Mouse (Mus musculus) large intestine, adult 2 months (tissue): ENCODE measurements at regions not wholly inside any gene's neighbourhood (a gene's known extent, or its start where the extent isn't known, plus 50 kb on each side); places are given as distances from the start of the nearest gene placed in this dataset.
A peak's percentile ranks its signal among the peaks of the same experiment; 100 is the strongest.

Source experiments
- DNase-seq: peaks from one replicate; pipeline ENCODE4 v3.0.0-alpha.2; 2012; ENCODE audit warnings: low read depth, low spot score
- WGBS: fragments of 180-500 bp; shearing (Covaris S2); methylation state at CpG from one replicate; pipeline ENCODE4 v1.1.7; 2018; 5-methylcytosine and 5-hydroxymethylcytosine counted together

DNA sequence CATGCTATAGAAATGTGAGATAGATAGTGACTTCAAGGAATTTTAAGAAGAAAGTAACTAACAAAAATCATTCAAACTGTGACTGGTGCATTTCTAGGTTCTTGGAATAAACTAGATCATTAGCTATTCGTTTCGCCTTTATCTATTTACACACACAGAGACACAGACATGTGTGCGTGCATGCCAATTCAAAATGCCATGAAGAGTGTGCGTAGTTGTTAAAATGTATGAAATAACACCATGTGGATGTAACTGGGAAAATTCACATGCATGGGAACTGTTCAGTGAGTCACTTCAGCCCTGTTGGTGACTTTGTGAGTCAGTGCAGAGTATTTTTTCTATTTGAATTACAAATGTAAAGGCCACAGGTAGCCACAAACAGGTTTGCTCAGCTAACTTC lies 460.8 kb downstream of the Fat4 start:
- DNase-seq, result no peak
- WGBS, result 94% methylated on average over 4 of the region's 4 CpGs

DNA sequence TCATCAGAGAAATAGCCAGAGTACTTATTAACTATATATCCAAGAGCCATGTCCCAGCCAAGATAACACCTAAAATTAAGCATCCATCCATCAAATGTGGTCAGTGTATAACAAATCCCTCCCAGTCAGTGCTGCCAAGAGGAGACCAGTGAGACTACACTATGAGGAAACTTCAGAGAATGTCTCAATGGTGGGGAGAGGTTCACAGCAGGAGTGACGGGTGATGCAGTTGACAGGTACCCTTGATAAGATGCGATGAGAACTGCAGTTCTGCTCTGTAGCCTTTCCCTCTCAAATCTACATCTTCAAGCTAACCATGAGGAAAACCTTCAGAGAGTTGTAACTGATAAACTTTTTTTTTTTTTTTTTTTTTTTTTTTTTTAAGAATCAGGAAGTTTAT lies 470.3 kb downstream of the Fat4 start:
- WGBS, result 78% methylated on average over 2 of the region's 2 CpGs
- no peak for DNase-seq

DNA sequence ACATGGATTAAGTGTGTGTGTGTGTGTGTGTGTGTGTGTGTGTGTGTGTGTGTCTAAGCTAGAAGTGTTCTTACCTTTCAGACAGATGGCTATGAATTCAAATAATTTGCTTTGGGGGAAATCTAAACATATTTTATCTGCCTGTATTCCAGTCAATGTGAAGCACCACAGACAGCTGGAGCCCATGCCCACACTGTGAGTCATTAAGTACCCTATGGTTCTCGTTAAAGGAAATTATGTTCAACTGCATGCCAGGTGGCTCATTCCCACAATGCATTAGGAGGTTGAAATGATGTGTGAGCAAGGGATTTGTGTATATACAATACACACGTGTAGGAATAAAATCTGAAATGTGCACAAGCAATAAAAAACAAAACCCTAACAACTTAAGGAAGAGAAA lies 473.5 kb downstream of the Fat4 start:
- 36% methylated on average over 2 of the region's 2 CpGs for WGBS
- no peak for DNase-seq

DNA sequence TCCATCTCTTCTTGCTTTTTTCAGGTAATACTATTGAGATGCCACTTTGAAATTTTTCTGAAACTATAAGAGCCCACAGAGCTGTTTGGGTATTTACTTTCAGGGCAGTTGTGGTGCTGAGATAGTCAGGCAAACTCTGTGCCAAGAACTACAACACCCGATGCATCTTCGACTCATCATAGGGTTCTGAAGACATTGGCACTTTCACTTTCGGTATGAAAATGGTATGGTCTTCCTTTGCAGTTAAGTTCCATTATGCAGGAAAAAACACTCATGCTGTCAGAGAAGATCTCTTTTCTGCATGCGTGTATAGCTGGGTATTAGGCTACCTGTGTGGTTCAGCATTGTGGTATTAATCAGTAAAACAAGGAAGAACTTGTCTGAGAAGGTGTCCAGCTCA lies 484.2 kb downstream of the Fat4 start:
- DNase-seq, result no peak
- WGBS, result 73% methylated on average over 4 of the region's 4 CpGs

DNA sequence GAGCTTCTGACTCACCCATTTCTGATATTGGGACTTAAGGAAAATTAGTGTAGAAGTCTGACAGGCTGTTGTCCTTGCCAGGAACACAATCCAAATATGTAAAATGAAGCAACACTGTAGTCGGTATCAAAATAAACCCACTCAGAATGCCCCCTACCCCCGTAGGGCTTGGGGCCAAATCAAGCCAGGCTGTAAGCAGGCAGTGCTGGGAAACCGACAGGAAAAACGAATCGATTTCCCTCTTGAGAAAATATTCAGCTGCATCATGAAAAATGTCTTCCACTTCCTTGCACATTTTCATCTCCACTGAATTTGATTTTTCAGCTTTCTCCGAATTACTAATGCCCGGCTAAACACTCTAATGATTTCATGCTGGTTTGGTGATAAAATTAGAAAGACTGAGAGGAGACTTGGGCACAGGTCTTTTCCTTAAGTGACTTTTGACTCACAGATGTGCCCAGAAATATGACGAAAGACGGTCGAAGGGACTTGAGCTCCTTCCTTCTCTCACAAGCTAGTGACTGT lies 485.7 kb downstream of the Fat4 start:
- no peak for DNase-seq
- 81% methylated on average over 10 of the region's 10 CpGs for WGBS

DNA sequence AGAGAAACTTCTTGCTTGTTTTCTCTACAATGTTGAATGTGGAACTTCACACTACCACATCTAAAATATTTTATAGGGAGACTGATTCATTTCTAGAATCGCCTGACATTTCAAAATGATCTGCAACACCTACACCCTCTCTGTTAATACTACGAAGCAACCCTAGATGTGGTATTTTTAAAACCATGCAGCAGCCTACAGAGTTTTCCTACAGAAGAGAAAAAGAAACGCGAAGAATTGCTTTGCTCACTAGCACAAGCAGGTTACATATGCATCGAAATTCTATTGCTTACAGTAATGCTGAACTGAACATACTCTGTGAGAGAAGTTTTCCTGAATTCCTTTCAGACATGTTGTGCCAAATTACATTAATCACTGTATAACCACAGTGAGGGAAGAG lies 488.7 kb downstream of the Fat4 start:
- WGBS, result 85% methylated on average over 5 of the region's 5 CpGs

DNA sequence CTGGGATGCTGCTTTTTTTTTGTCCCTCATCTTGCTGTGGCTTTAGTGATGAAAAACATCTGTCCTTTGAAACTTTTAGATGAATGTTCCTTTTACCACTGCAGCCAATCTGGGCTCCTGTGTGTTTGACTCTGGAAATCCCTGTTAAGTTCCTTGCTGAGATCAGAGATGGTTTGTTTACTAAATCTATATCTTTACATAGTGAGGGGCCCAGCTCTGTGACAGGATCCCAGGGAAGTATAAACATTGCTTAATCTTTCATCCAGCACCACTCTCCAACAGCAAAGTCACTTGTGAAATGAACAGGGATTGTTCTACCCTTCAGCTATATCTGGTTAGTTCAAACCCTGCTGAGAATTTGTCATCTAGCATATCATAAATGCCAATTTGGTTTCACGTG lies 501.8 kb downstream of the Fat4 start:
- 67% methylated on average over 1 of the region's 1 CpGs for WGBS
- no peak for DNase-seq

More for the DNA sequence above, 488.7 kb downstream of the Fat4 start:
- DNase-seq, result no peak

DNA sequence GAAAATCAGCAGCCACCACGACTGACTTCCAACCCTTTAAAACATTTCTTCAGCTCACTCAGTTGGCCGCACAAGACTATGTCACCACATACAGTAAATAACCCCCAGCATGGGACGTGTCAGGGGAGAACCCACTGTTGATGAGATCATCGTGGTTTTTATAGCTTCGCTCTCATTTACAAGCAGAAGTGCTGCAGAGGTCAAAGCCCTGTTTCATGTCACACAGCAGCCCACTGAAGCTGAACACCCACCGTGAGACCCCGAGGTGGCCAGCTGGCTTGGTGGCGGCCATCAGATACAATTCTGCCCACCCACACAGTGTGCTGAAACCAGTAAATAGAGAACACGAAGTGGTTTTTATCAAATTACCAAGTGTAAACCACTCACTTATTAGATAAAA lies 503.7 kb downstream of the Fat4 start:
- 44% methylated on average over 9 of the region's 9 CpGs for WGBS
- DNase-seq, result no peak

DNA sequence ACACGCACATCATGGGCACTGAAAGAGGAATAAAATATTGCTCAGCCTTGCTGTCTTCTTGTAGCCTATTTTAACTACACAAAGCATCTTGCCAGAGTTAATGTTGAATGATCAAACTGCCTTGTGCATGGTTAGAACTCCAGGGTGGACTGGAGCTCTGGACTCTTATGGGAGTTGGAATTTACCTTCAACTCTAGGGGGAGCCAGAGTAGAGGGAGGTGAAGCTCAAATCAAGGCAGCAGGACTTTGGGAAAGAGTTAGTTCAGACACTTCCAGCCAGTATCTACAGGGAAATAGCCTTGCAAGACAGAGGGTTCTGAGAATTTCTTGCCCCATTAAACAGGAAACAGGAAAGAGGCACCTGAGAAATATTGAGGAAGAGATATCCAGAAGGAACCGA lies 505.3 kb downstream of the Fat4 start:
- 67% methylated on average over 2 of the region's 2 CpGs for WGBS
- DNase-seq, result no peak

DNA sequence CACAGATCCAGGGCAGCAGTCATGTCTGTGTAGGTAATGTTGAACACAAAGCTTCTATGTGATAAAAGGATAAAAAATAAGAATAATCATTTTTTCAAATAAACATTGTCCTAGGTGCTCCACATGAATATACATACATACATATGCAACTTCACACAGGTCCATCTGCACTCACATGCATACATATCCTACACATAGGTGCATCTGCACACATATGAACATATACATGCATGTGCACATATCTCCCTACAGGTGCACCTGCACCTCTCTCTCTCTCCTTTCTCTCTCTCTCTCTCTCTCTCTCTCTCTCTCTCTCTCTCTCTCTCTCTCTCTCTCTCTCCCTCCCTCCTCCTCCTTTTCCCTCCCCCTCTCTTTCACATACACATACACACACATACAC lies 509.9 kb downstream of the Fat4 start:
- DNase-seq, result no peak

DNA sequence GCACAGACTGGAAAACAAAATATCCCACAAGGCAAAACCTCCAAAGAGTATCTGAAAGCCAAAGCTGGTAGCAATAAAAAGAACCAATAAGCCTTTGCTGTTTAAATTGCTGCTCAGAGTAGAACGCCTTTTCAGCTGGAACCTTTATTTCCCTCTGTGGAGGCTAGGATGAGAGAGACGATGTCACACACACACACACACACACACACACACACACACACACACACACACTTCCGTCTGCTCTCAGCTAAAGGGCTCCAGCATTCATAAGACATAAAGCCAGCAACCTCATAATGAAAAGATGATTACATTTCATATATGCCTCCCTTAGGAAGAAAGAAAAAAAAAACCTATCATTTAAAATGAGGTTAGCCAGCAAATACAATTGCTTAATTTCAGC lies 510.5 kb downstream of the Fat4 start:
- DNase-seq, result no peak
- 57% methylated on average over 3 of the region's 3 CpGs for WGBS

DNA sequence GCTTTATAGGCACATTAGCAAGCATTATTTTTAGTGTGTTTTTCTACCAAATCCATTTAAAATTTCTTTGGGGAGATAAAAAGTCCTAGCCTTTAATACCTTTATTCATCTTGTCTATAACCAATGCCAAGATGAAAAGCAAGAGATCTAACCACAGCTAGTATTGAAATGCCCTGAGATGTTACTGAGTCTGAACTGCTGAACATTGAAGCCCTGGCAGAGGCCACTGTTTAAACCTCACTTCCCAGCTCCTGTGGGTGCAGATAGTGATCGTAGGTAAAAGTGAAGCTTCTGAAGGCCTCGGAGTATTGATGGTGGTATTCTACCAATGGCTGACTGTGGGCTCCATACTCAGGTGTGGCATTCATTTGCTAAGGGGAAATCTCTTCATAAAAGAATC lies 510.9 kb downstream of the Fat4 start:
- no peak for DNase-seq
- WGBS, result 98% methylated on average over 2 of the region's 2 CpGs

DNA sequence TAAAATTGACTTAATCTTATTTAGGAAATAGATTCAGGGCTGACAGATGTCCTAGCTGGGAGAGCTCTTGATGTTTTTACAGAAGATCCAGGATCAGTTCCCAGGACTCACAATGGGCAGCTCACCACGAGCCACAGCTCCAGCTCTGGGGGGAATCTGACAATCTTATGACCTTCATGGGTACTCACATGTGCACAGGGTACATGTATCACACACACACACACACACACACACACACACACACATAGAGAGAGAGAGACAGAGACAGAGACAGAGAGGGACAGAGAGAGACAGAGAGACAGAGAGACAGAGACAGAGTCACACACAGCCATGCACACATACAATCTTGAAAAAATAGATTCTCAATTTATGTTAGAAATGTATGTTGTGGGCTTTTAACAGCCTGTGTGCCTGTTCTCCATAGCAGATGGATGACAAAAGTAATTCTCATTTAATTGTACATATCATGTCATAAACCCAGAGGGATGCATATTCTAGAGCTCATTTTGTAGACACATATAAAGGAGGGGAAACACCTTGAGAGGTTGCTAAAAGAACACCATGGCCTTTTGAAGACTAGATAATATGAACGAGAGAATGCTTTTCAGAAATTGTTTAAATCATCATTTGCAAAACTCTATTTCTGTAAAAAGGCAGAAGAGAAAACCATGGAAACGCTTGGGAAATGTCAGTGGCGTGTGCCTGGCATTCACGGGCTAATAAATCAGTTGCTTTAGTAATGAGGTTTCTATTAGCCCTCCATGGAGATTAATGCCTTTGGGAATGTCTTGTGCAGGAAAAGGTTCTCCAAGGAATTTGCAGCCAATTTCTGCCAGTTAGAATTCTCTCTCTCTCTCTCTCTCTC lies 538.3 kb downstream of the Fat4 start:
- no peak for DNase-seq
- 74% methylated on average over 5 of the region's 5 CpGs for WGBS

DNA sequence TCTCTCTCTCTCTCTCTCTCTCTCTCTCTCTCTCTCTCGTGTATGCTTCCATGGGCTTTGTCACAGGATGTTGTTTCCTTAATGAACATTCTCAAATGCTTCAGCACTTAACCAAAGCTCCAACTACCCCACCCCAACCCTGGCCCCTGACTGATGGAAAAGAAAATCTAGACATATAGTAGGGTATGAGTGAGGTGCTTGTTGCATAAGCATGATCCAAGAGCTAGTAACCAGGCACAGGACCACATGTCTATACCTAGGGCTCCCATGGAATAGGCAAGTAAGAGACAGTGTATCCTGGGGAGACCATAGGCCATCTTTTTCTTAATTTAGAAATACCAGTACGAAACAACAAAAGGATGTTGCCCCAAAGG lies 538.9 kb downstream of the Fat4 start:
- WGBS, result 64% methylated on average over 2 of the region's 2 CpGs
- DNase-seq, result no peak

DNA sequence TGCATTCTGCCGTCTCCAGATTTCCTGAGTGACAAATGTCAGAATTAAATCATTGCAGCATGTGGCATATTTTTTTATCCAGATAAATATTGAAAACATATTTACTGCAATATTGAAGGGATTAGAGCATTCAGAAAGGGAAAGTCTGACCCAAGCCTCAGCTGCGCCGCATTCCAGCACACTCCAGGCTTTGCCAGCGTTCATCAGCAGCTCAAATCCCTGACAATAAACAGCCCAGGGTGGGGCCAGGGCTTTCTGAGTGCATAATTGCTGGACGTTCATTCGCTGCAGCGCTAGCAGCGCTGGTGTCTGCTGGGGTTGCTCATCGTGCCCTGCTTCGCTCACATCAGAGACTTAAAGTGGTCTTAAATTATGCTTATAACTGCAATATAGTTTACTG lies 556.6 kb downstream of the Fat4 start:
- 46% methylated on average over 10 of the region's 10 CpGs for WGBS
- DNase-seq, result no peak

DNA sequence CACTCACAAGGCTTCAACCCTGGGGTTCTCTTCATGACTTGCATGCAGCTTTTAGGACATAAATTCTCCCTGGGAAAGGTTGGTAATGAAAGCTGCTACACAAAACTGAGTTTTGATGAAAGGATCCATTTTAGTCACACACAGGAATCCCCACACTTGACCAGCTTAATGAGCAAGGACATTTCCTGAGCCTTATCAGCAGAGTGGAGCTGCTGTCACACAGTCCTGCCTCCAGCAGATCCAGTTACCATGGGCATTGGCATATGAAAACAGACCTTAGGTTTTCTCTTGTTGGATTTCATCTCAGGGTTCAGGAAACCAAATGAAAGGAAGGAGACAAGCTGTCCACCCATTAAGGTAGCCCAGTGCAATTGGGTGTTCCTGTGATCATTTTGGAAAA lies 568.9 kb downstream of the Fat4 start:
- no peak for DNase-seq

DNA sequence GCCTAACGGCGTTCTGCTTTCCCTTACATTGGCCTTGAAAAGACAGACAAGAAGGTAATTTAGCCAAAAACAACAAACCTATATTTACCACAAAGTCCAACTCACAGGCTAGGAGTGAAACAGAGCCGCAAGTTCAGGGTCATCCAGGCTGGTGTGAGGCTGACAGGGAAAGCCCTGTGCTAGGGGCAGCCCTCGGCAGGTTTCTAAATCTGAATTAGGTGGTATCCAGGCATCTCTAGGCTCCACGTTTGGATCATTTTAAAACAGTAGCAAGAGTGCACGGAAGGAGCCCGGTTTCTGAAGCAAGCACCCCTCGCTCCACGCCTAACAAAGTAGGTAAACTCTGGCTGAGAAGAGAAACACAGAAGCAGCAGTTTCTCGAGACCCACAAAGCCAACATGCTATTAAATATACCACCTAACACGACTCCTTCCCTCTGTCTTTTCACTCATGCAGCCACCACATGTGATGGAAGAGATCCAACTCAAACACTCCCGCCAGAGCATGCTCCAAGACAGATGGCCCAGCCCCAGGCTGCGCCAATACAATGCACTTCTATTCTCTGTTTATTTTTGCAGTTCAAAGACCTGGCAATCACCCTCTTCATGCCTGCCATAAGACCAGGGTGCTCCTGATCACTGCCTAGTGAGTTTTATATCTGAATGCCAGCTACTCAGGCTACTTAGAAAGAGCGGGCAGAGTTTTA lies 573.6 kb downstream of the Fat4 start:
- 36% methylated on average over 14 of the region's 14 CpGs for WGBS
- peak; percentile 8 for DNase-seq

DNA sequence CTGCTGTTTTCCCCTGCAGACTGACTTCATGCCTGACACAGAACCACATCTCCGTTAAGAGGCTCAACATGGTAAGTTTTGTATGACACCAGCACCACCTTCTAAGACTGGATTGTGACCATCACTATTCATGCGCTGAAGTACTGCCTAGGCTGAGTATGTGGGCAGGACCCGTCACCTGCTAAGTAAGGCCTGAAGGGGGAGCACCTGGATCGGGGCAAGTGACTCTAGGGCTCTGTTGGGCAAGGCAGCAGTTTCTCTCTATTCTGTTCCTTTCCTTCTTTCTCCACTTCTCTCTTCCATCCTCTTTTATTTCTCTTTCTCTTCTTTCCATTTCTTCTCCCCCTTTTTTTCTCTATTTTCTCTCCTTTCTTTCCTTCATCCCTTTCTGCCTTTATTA lies 574.8 kb downstream of the Fat4 start:
- DNase-seq, result no peak
- WGBS, result 89% methylated on average over 4 of the region's 4 CpGs

DNA sequence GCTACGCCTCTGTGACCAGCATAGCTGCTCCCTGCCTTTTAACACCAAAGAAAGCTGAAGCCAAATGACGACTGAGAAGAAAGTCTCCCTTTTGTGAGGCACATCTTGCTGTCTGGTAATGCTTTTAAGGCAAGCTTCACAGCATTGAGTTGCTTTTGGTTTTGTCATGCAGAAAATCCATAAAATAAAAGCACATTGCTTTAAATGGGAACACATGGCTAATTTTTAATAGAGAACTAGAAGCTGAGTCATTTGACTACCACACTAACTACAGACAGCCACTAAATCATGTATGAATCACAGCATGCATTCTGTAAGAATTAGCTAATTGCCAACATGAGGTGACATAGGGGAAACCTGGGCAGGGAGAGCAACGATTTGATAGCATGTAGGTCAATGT lies 579.1 kb downstream of the Fat4 start:
- 73% methylated on average over 3 of the region's 3 CpGs for WGBS
- no peak for DNase-seq

DNA sequence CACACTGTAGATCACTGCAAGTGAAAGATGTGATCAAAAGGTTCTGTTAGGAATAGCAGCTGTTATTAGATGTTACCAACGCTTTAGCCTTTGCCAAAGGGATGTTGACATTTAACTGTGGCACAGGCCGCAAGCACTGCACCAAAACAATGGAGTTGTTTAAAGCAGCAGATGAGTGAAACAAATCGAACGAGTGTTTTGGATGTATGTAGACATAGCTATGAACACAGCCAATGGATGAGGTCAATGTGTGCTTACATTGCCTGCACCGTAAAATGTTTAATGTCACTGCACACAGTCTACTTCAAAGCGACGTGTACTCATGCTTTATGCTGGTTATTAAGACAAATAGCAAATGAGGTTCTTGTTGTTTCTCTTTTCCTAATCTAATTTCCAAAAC lies 602.7 kb downstream of the Fat4 start:
- 63% methylated on average over 7 of the region's 7 CpGs for WGBS
- DNase-seq, result no peak

DNA sequence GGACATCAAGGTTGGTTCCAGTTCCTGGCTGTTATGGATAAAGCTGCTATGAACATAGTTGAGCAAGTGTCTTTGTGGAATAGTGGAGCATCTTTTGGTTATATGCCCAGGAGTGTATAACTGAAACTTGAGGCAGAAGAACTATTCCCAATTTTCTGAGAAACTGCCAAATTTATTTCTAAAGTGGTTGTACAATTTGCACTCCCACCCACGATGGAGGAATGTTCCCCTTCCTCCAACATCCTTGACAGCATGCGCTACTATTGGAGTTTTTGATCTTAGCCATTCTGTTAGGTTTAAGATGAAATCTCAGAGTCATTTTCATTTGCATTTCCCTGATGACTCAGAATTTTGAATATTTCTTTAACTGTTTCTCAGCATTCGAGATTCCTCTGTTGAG lies 607.6 kb downstream of the Fat4 start:
- 81% methylated on average over 3 of the region's 3 CpGs for WGBS
- DNase-seq, result no peak
